Mouse (Mus musculus) urinary bladder, postnatal 10 days (tissue): ENCODE measurements around the gene Cab39.
A peak's percentile ranks its signal among the peaks of the same experiment; 100 is the strongest.

Experiments
- DNase-seq: peaks from one replicate; pipeline ENCODE4 v3.0.0; 2022; ENCODE audit warnings: low spot score

Cab39 gene

DNA sequence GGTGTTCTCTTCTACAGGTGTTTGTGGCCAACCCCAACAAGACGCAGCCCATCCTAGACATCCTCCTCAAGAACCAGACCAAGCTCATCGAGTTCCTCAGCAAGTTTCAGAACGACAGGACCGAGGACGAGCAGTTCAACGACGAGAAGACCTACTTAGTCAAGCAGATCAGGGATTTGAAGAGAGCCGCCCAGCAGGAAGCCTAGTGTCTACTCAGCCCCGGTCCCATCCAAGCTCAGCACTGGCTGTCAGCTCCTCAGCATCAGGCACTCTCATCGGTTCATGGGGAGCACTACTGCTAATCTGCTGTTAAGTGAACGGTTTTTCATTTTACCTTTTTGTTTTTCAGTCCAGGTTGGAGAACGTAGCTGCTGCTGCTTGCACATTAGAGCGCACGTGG is 55.8 kb downstream of the Cab39 start:
- no peak for DNase-seq

DNA sequence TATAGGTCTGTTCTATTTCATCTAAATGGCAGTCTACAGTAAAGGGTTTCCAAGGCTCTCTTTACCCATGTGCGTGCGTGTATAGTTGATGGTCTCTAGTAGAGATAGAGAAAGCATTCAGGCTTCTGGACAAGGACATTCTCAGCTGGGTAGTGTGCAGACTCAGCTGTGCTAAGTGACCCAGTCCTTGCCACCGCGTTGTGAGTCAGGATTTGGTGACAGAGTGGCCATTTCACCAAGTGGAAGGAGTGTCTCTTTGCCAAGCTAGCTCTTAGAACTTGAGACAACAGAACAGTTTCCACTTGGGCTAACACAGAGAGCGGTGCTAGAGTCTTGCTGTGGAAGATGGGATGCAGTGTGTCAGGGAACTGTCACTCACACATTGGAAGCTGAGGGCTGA is 57.6 kb downstream of the Cab39 start:
- no peak for DNase-seq

DNA sequence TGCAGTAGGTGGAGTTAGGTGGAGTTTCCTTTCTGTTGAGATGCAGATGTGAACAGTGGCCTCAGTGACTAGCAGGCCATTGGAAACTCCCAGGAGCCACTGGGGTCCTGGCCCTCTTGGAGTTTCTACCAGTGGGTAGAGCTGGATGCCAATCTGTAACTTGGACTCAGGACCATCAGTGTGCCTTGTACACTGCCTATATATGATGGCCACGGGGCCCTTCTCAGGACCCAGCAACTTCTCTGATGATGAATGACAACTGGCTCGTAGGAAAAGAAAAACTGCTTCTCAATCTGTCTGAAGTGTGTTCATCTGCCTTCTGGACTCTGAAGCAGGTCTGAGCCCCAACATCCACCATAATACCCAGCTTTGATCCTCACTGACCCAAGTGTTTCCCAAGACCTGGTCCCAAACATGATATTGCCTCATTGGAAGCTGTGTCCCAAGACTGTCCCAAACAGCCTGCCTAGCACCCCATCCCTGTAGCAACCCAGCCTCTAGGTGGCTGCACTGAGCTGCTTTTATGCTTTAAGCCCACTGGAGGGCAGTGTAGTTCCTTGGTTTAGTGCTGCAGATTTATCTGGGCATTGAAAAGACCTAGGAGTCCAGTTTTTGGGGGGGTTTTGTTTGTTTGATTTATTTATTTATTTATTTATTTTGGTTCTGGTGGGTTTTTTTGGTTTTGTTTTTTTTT is 59.9 kb downstream of the Cab39 start:
- no peak for DNase-seq

DNA sequence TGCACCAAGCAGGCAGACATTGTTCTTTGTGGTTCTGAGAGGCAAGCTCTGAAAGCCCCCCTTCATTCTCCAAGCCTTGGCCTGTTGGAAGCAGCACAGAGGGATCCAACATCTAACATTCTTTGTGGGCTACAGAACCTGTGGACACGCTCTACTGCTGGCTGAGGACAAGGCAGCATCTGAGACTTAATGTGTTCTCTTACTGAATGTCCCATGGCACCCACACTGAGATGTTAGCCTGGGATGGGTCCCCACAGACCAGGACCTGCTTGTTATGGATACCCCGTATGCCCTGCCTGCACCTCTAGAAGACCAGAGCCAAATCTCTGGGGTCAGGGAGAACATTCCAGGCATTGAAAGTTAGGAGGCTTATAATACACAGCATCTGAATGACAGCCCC is 60.6 kb downstream of the Cab39 start:
- no peak for DNase-seq

DNA sequence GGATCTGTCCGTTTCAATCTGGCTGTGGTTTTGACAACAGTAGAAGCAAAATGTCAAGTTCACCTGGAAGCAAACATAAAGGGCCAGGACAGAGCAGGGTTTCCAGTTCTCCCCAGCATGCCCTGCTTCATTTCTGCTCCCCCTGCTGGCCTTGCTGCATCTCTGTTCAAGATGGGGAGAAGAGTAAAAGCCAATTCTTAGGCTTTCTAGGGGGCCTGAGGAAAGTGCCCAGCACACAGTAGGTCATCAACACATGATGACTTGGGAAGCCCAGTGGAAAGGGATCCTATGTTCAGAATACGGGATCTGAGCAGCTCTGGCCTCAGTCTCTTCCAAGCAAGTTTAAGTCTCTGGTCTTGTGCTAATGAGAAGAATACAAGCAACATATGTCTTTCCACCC is 61.2 kb downstream of the Cab39 start:
- no peak for DNase-seq

DNA sequence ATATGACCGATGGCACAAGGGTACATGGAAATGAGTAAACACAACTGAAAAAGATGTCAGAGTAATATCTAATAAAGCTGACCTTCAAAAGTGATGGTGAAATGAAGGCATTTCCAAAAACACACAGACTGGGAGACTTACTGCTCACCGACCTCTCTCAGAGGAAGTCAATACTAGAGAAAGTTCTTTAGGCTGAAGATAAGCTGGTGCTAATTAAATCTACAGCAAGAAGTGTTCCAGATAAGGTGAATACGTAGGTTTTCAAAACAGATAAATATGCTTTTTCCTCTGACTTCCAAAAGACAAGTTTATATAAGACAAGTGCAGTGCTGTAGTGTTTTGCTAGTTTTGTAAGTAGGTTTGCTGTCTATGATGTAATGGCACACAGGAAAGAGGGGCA is 63.0 kb downstream of the Cab39 start:
- DNase-seq: no peak

DNA sequence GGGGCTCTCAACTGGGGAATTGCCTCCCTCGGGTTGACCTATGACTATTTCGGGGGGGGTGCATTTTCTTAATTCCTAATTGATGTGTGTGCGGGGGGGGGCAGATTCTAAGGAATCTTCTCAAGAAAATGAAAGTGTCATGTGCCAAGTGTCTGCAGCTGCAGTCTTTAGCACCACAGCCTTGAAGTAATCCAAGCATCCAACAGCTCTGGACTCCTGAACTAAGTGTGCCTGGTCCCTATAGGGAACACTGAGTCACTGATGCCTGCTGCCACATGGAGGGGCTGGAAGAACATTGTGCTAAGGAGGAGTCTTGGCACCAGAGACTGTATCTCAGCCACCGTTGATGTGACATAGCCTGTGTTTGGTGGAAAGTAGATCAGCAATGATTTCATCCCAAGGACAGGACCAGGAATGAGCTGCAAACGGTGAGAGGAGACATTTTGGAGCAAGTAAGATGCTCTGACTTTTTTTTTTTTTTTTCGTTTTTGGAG is 64.1 kb downstream of the Cab39 start:
- DNase-seq: no peak

DNA sequence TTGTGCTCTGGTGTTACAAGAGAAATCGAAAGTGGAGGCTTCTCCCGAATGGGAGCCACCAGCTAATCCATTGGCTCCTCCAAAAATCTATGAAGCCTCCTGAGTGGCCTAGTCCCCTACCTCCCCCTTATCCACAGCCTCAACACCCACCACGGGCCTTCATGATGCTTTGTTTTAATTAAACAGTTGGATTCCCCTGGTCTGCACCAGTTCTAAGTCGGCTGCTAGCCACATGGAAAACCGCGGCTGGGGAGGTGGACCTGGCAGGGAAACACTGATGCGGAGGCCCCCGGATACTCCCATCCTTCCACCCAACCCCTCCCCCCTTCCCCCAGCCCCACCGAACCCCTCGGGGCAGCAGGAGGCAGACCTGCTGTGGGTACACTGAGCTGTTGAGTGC is 71.1 kb downstream of the Cab39 start:
- no peak for DNase-seq

DNA sequence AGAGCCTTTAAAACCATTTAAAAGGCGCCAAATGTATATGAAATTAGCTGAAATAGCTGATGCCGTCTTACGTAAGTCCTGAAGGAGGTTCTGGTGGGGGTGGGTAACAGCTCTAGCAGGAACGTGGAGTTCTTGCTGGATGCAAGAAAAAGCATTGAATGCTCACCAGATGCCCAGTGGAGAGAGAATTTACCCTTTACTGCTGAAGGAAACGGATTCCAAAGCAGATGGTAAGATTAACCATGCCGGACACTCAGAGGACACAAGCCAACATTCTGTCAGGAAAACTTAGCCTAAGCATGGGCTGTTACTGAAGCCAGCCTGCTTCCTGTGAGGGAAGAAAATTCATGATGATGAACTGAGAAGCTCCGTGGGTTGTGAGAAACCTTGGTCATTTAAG is 76.8 kb downstream of the Cab39 start:
- no peak for DNase-seq

DNA sequence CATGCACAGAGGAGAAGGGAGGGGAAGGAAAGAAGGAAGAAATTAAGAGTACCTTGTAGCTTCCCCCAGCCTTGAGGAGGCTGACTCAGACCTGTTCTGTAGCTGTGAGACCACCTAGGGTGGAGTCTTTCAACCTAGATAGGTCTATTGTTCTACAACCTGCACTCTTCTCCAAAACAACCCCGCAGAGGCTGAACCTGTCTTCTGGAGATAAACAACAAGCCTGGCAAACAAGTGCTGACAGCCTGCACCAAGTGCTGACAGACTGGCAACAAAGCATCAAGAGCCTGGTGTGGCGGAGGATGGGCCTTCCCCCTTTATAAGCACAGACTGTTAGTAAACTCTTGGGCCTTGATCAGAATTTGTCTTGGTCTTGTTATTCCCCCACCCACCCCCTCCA is 77.3 kb downstream of the Cab39 start:
- no peak for DNase-seq

DNA sequence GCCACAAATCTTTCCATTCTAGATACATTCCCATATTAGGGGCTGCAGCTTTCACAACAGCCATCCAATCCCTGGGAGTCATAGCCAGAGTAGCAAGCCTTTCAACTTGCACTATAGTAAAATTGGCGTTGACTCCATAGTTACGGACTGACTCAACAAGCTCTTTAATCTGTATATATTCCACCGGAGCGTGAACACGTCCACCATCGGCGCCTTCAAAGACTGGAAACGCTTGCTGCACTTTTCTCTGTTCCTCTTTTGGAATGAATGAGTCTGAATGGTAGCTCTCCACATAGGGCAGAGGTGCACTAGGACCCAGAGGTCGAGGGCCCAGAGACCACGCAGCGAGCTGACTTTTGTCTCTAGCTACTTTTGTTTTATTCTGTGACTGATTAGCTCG is 88.8 kb downstream of the Cab39 start:
- DNase-seq: no peak

DNA sequence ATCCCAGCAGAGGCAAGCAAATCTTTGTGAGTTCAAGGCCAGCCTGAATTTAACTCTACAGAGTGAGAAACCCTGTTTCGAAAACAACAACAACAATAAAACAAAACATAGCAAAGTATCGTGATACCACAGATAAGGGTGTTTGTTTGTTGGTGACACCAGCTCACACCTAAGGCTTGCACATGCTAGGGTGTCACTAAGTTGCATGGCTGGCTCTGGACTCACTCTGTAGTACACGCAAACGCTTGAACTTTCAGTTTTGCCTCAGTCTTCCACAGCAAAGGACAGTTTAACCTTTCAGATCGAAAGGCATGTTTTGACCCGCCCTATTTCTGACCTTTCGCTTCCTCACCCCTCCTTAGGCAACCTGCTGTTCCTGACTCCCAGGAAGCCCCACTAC is 94.0 kb downstream of the Cab39 start:
- DNase-seq: no peak

DNA sequence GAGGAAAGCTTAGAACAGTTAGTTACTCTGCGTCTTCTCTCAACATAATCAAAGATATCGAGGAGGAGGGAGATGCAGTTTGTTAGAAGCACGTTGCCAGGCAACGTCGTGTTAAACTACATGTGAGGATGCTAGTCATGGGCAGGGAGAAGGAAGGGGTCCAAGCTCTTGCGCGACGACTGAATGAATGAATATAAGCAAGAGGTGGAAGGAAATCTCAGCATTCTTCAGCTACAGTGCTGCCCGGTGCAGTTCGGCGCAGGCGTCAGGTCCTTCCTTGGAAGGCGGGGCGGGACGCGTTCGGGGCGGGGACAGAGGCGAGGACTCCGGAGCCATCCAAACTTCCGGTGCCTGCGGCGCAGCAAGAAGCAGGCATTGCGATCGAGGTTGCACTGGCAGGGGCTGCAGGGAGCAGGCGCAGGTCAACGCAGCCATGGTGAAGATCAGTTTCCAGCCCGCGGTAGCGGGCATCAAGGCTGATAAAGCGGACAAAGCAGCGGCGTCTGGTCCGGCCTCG is 101.0 kb downstream of the Cab39 start, which contains the start of gene Itm2c:
Gene Itm2c (plus strand): TSS at position 51 of the 517 bp plus-strand sequence.
- DNase-seq: peak; percentile 56

DNA sequence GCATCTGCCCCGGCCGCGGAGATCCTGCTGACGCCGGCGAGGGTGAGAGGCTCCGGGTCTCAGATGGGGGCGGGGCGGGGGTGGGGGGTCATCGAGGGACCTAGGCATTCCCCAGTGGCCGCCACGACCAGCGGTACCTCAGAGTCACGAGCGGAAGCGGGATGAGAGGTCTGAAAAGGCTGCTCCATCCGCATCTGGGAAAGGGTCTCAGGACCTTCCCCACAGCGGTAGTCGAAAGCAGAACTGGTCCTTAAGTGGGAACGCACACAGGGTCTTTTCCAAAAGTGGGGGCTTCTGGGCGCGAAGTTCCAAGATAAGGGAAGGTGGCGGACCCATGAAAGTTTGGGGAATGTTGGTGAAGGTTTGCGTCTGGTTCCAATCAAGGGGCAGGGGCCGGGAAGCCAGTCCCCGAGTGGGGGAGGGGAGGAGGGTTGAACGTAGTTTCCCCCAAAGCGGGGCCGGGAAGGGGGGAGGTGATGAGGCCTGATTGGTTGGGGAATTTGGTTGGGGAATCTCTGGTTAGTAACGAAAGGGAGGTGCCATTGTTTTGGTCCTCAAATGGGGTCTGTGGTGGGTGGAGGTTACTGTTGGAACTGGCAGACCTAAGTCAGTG is 101.6 kb downstream of the Cab39 start:
- no peak for DNase-seq

DNA sequence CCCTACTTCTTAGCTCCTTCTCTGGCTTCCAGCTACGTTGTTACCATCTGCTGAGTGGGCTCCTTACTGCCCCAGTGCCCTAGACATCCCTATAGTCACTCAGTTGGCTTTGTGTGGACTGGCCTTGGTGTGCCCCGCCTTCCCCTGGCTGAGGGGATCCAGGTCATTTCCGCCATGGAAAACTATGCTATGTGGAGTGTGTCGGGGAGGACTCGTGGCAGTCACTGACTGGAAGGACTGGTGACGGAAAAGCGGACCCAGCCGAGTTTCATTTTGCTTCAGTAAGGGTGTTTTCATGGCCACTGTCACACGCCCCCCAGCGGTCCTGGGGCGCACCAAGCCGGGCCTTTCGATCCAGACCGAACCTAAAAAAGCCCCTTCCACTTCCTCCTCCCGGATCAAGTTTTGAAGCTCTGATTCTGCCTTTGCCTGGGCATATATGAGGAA is 102.2 kb downstream of the Cab39 start:
- DNase-seq: no peak

DNA sequence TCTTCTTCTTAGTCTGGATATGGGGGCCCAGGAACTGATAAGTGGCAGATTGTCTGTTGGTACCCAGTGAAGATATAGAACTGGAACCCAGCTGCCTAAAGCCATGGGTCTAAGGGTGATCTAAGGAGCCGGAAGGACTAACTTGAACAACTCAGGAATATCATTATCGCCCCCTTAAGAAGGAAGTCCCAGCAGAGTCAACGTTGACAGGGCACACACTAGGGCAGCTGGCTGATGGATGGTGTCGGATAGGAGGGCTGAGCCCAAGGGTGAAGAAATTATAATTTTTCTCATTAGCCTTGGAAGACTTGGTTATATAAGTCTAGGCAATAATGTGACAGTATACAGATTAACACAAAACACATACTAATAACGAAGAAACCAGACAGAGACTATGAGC is 102.9 kb downstream of the Cab39 start:
- no peak for DNase-seq

DNA sequence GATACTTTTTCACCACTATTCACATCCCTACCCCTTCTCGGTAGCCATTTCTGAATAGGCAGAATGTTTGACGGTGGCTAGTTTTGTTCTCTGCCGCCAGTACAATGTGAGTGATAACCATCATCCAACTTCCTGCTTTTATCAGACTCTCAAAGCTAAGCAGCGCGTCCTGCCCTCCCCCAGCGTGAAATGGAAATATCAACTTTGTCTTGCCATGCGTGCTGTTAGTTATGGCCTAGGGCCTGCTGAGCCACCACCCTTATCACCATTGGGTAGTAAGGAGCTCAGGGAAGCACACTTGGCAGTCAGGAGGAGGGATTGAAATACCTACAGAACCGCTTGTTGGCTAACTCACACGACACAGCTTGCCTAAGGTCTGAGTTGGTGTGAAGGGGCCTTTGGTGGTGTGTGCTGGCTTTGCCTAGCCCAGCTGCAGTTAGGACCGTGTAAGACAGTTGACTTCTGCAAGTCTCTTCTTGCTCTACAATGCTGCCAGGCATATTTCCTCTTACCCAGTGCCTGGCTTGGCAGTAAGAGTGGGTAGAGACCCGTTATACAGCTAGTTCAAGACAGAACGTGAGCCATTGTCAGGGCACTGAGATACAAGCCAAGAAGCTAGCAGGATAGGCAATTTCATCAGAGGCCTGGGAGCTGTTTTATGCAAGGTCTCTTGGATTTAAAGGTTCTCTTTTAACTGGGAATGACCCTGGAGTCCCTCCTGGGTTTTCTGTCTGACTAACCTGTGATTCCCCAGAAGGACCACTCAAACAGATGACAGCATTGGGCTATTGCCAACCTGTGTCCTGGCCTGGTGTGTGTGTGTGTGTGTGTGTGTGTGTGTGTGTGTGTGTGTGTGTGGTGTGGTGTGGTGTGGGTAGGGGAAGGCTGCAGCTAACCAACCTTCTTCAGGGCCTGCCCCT is 103.8 kb downstream of the Cab39 start:
- DNase-seq: no peak

DNA sequence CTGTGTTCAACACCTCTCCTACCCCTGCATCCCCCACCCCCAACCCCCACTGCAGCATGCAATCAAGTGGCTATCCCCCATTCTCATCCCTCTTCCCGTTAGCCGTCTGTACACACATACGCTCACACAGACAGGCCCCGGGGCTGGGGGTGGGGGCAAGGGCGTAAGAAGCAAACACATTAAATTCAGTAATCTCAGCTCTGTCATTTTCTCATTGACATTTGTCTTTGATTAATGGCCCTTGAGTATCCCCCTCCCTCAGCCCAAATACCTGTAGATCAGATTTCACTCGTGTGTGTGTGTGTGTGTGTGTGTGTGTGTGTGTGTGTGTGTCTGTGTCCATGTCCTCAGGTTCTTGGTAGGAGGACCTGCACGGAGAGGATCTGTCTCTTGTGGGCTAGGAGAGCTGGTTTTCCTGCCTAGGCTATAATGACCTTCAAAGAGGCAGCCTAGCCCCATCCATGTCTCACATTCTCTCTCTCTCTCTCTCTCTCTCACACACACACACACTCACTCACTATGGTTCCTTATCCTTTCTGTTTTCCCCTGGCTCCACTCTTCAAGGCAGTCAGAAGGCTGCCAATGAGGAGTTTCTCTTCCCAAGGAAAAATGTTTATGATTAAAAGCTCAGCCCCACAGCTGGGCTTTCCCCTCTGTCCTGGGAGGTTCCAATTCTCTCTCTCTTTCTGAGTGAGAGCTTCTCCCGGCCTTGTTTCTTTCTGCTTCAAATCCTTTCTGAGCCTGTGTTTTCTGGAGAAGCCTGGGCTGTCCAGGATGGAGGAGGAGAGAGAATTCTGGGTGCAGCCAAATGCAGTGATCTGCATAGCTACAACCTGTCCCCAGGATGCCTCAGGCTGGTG is 104.9 kb downstream of the Cab39 start:
- DNase-seq: no peak

DNA sequence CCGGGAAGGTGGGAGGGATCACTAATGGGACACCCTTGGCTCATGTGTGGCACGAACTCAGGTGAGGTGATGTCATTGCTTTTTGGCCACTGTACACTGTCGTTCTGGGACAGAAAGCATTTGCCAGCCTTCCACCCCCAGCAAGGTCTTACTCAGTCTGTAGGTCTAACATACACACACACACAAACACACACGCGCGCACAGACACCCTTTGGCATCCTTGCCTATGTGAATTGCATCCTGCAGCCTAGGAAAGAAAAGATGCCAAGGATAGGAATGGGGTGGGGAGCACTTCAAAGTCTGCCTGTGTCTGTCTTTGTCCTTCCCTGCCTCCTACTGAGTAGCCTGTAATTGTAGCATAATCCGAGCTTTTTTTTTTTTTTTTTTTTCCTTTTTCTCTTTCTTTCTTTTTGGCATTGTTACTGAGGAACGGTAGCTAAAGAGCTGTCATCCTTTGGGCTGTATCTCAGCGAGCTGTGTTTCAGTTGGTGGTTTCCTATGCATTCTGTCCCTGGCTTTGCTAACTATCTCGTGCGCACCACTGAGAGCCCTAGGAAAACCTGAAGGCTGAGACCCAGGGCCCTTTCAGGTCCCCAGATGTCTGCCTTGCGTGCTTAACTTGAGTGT is 105.6 kb downstream of the Cab39 start:
- DNase-seq: no peak

DNA sequence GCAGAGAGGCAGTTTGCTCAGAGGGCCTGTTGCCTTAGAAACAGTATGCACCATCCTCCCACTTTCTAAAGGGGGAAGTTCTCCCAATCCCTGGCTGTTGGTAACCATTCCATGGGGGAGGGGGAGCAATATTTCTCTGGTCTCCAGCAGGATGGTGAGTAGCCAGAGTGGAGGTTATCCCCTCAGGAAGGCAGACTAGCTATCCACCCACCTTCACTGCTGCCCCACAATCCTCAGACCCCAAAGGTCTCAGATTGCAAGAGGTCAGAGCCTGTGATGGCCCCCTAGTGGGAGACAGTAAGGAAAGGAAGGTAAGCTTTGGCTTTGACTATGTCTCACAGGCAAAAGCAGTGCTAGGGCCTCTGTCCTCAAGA is 106.1 kb downstream of the Cab39 start:
- DNase-seq: no peak
